Mouse (Mus musculus) stomach, embryonic 14.5 days (tissue): ENCODE measurements around the gene Itfg2. TPM values are rescaled to one million over a fixed set of nuclear protein-coding genes. Genes with fewer than 3 reads are reported as not detected.

Experiments used
- ATAC-seq: fragments of 200-750 bp; cut with Nextera tagmentation; 2 replicates; pipeline ENCODE4 v1.8.0; 2017; ENCODE audit warnings: low read depth, moderate TSS enrichment; ENCODE audit not compliant: insufficient number of reproducible peaks, insufficient read depth, low FRiP score
- H3K27ac ChIP-seq: fragments of 300-500 bp; sonication (generic); 2 replicates; pipeline ENCODE4 v1.5.1; 2014; ENCODE audit warnings: mild to moderate bottlenecking, low read length, moderate library complexity, mixed read lengths
- H3K27me3 ChIP-seq: fragments of 300-500 bp; sonication (generic); 2 replicates; pipeline ENCODE4 v1.6.1; 2014; ENCODE audit warnings: low read length, control low read depth, mixed read lengths; ENCODE audit not compliant: control insufficient read depth, insufficient read depth
- H3K36me3 ChIP-seq: fragments of 300-500 bp; sonication (generic); 2 replicates; pipeline ENCODE4 v1.6.1; 2014; ENCODE audit warnings: mild to moderate bottlenecking, control low read depth, low read length, moderate library complexity, mixed read lengths; ENCODE audit not compliant: control insufficient read depth, insufficient read depth
- H3K4me1 ChIP-seq: fragments of 300-500 bp; sonication (generic); 2 replicates; pipeline ENCODE4 v1.6.1; 2014; ENCODE audit warnings: low read length, control low read depth, mixed read lengths; ENCODE audit not compliant: control insufficient read depth, insufficient read depth
- H3K4me2 ChIP-seq: fragments of 300-500 bp; sonication (generic); replicated peaks from 2 replicates; pipeline ENCODE4 v1.6.1; 2014; ENCODE audit warnings: low read depth, low read length, control low read depth
- H3K4me3 ChIP-seq: fragments of 300-500 bp; sonication (generic); 2 replicates; pipeline ENCODE4 v1.5.1; 2014; ENCODE audit warnings: low read depth, low read length, control low read depth
- H3K9ac ChIP-seq: fragments of 300-500 bp; sonication (generic); replicated peaks from 2 replicates; pipeline ENCODE4 v1.6.1; 2014; ENCODE audit warnings: low read depth, mild to moderate bottlenecking, control low read depth, low read length, moderate library complexity, mixed read lengths
- H3K9me3 ChIP-seq: fragments of 300-500 bp; sonication (generic); 2 replicates; pipeline ENCODE4 v1.6.1; 2016; ENCODE audit warnings: low read depth, low read length, control low read depth; ENCODE audit not compliant: control insufficient read depth
- WGBS: fragments of 180-500 bp; shearing (Covaris S2); extraction: QIAGEN DNeasy Blood & Tissue Kit; methylation state at CpG from one replicate; pipeline ENCODE4 v1.1.7; 2014; 5-methylcytosine and 5-hydroxymethylcytosine counted together
- polyA plus RNA-seq: library from polyadenylated mRNA; unstranded; fragments of >200 nt; fragmentation: Nextera tagmentation; extraction: Ambion mirVana; gene quantifications from 2 replicates; pipeline ENCODE4 v1.2.1, GENCODE M21; 2014

Gene Itfg2
- polyA plus RNA-seq, result 33.4 and 39.0 TPM in 2 replicates

- Histone ChIP-seq H3K4me3 (peak within 1 kb of the TSS; percentile 60), H3K9ac (peak within 1 kb of the TSS; percentile 63), H3K4me1 (0 out of 2 replicates have a peak, but pooled peaks cover 3% of the 10 kb centered on the region), H3K36me3 (peaks cover 11% of the 10 kb centered on the region), H3K27me3 (no peaks in the 10 kb centered on the region), H3K27ac (peak within 1 kb of the TSS; percentile 90), H3K4me2 (peak within 1 kb of the TSS; percentile 70), H3K9me3 (no peaks in the 10 kb centered on the region)
- peak; percentile 94 for ATAC-seq
- 0% methylated on average over 42 of the region's 42 CpGs for WGBS
Measured at GRCm38 (mm10) chr6:128424269-128425019, at the start of gene Itfg2. Gene Itfg2 (minus strand): TSS chr6:128424931.

GRCm38 (mm10) chr6:128474112-128474511 is 49.4 kb upstream of the Itfg2 start:
- 87% methylated on average over 6 of the region's 6 CpGs for WGBS
- H3K27me3 ChIP-seq, result no peaks in the 10 kb centered on the region
- H3K9me3 ChIP-seq, result no peaks in the 10 kb centered on the region
- no peak overlapping the region for H3K4me2 ChIP-seq
- H3K4me1 ChIP-seq, result no peaks in the 10 kb centered on the region
- ATAC-seq, result no peak
- no peaks in the 10 kb centered on the region for H3K36me3 ChIP-seq
- no peak overlapping the region for H3K27ac ChIP-seq
- H3K9ac ChIP-seq, result no peak overlapping the region
- H3K4me3 ChIP-seq, result no peak overlapping the region

GRCm38 (mm10) chr6:128469451-128469850 is 44.7 kb upstream of the Itfg2 start:
- no peak overlapping the region for H3K27ac ChIP-seq
- H3K9ac ChIP-seq, result no peak overlapping the region
- WGBS, result 3% methylated on average over 11 of the region's 12 CpGs
- no peaks in the 10 kb centered on the region for H3K4me1 ChIP-seq
- H3K9me3 ChIP-seq, result no peaks in the 10 kb centered on the region
- no peak overlapping the region for H3K4me3 ChIP-seq
- no peak for ATAC-seq
- H3K27me3 ChIP-seq, result no peaks in the 10 kb centered on the region
- no peaks in the 10 kb centered on the region for H3K36me3 ChIP-seq
- H3K4me2 ChIP-seq, result no peak overlapping the region

- Histone ChIP-seq H3K36me3 (no peaks in the 10 kb centered on the region), H3K4me3 (no peak overlapping the region), H3K27ac (no peak overlapping the region), H3K4me2 (no peak overlapping the region), H3K27me3 (no peaks in the 10 kb centered on the region), H3K9me3 (no peaks in the 10 kb centered on the region), H3K4me1 (no peaks in the 10 kb centered on the region), H3K9ac (no peak overlapping the region)
- ATAC-seq, result no peak
- WGBS, result 45% methylated on average over 2 of the region's 2 CpGs
Measured at GRCm38 (mm10) chr6:128467298-128467697, 42.6 kb upstream of the Itfg2 start.

GRCm38 (mm10) chr6:128466563-128466962 is 41.8 kb upstream of the Itfg2 start:
- Histone ChIP-seq H3K36me3 (no peaks in the 10 kb centered on the region), H3K9ac (no peak overlapping the region), H3K4me3 (no peak overlapping the region), H3K9me3 (no peaks in the 10 kb centered on the region), H3K4me1 (no peaks in the 10 kb centered on the region), H3K4me2 (no peak overlapping the region), H3K27ac (no peak overlapping the region), H3K27me3 (no peaks in the 10 kb centered on the region)
- 66% methylated on average over 3 of the region's 3 CpGs for WGBS
- ATAC-seq, result no peak

- Histone ChIP-seq H3K4me1 (no peaks in the 10 kb centered on the region), H3K36me3 (no peaks in the 10 kb centered on the region), H3K9me3 (no peaks in the 10 kb centered on the region), H3K4me2 (no peak overlapping the region), H3K9ac (no peak overlapping the region), H3K4me3 (no peak overlapping the region), H3K27me3 (no peaks in the 10 kb centered on the region), H3K27ac (no peak overlapping the region)
- ATAC-seq, result no peak
- WGBS, result 54% methylated on average over 6 of the region's 7 CpGs
Measured at GRCm38 (mm10) chr6:128466043-128466442, 41.3 kb upstream of the Itfg2 start.

- Histone ChIP-seq H3K4me1 (no peaks in the 10 kb centered on the region), H3K4me2 (no peak overlapping the region), H3K36me3 (no peaks in the 10 kb centered on the region), H3K9me3 (no peaks in the 10 kb centered on the region), H3K4me3 (no peak overlapping the region), H3K27ac (no peak overlapping the region), H3K9ac (no peak overlapping the region), H3K27me3 (no peaks in the 10 kb centered on the region)
- no peak for ATAC-seq
- WGBS, result 73% methylated on average over 4 of the region's 4 CpGs
Measured at GRCm38 (mm10) chr6:128464996-128465395, 40.3 kb upstream of the Itfg2 start.

- Histone ChIP-seq H3K4me1 (no peaks in the 10 kb centered on the region), H3K27me3 (no peaks in the 10 kb centered on the region), H3K4me3 (no peak overlapping the region), H3K36me3 (no peaks in the 10 kb centered on the region), H3K4me2 (no peak overlapping the region), H3K9ac (no peak overlapping the region), H3K27ac (no peak overlapping the region), H3K9me3 (no peaks in the 10 kb centered on the region)
- no peak for ATAC-seq
Measured at GRCm38 (mm10) chr6:128461606-128462005, 36.9 kb upstream of the Itfg2 start.
